Mouse (Mus musculus) neutrophil, adult 59 days (primary cell): ENCODE data around the gene Ap4m1. TPM values are rescaled to one million over a fixed set of nuclear protein-coding genes. Genes with fewer than 3 reads are reported as not detected.

Experiments
- total RNA-seq, 2 experiments: library from RNA; stranded (reverse); gene quantifications; 1 replicate in 1 of 2; 2 replicates in 1 of 2; pipeline ENCODE4 v1.2.4; 2023

Gene Ap4m1
- 10 to 100 TPM; 24.8 to 30.5 TPM for total RNA-seq

DNA sequence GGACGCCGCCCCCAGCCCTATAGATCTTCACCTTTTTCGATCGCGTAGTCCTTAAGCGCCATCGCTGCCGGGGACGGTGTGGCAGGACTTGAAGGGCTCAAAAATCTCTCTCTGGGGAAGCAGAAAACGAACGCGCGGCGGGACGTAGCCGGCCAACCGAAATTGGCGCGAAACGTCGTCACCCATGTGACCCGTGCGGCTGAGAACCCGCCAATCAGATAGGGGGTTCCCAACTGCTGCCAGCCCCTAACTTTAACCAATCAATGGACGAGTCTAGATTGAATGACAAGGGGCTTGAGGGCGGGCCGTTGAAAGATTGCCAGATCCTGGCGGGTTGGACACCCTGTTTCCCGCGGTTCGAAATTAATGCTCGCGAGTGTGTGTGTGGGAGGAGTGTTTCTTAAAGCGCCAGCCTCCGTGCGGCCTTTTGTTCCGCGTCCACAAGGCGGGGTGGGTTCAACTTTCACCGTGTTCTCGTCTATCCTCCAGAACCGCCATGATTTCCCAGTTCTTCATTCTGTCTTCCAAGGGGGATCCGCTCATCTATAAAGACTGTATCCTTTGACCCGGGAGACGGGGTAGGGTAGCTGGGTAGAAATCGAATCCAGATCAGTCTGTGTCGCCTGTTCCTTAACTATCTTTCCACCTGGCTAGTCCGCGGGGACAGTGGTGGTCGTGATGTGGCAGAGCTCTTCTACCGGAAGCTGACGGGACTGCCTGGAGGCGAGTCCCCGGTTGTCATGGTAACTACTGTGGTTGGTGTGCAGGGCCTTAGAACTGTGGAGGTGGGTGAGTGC is at the start of gene Ap4m1, which contains the start of gene Mcm7:
Gene Ap4m1 (plus strand): TSS at position 308 of the 797 bp plus-strand sequence.
Gene Mcm7 (minus strand): TSS at position 728 of the 797 bp plus-strand sequence.

DNA sequence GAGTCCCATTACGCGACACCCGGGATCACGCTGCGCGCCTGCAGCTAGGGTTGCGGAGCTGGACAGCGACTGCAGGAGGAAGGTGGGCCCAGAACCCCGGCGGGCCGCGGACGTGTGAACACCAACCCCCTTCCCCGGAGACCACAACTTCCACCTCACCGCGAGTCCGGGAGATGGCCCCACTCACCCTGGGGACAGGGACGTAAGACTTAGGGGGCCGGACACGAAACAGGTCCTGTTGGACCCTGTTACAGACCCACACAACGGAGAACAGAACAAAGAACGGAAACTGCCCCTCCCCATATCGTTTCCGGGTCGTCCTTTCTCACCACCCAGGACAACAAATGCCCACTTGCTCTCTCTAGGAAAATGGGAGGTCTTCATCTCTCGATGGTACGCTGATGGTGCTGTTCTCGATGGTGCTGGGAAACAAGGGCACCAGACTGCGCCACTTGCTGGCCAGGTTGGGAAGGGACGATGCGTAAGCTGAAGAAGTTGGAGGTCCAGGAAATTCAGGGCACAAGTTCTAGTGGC is 16.3 kb upstream of the Ap4m1 start, which contains the start of gene Zfp113:
Gene Zfp113 (minus strand): TSS at position 302 of the 534 bp plus-strand sequence.

DNA sequence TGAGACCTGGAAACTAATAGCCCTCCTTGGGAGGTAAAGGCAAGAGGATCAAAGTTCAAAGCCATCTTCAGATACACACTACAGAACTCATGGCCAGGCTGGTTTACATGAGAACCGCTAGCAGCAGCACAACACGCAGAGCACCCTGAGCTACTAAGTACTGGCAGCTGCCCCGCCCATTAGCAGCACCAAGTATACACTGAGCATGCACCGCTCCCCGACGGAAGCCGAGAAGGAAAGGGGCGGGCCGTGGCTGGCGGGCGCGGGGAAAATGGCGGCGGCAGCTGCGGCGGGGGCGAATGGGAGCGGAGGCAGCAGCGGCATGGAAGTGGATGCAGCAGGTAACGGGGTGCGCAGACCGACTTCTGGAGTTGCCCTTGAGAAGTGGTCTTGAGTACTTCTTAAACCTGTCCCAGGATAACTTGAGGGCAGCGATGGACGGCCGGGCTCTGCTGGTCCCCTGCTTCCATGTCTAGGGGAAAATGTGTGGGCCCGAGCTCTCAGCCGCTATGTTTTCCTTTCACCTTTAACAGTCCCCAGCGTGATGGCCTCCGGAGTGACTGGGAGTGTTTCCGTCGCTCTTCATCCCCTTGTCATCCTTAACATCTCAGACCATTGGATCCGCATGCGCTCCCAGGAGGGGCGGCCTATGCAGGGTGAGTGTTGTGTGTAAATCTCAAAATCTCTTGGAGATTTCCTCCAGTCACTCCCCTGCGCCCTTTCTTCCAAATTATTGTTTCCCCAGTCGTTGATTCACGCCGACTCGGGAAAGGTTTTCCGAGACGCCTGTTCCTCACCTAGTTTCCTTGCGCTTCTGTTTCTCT is 10.7 kb upstream of the Ap4m1 start, which contains the start of gene Cops6:
Gene Cops6 (plus strand): TSS at position 230 of the 824 bp plus-strand sequence.

DNA sequence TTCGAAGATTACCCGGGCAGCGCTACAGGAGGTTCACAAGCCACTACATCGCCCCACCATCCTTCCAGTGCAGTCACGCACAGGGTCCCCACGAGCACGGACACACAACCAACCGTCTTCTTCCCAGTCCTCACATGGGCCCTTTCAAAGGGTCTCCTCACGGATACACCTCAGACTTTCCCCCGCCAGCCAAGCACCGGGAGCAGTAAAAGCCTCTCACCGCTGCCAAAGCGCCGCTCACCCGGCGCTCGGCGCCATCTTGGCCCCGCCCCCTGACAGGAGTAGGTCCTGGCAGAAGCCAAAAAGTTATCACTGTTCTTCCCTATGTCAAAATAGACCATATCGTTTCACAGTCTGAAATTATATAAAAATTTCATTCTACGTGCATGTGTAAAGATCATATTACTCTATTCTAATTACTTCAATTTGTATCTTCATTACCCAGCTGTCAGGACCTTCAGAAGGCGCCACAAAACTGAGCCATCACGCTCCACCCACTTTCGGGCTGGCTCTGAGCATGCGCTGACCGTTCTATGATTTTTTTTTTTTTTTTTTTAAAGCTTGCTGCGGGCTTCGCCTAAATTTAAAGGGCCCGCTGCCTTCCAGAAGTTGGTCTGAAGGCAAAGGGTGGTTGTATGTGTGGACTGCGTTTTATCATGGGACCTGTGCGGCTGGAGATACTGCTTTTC is 15.3 kb downstream of the Ap4m1 start, which contains the start of the genes Taf6 and Cnpy4:
Gene Taf6 (minus strand): TSS at position 502 of the 689 bp plus-strand sequence.
Gene Cnpy4 (plus strand): TSS at position 536 of the 689 bp plus-strand sequence.

DNA sequence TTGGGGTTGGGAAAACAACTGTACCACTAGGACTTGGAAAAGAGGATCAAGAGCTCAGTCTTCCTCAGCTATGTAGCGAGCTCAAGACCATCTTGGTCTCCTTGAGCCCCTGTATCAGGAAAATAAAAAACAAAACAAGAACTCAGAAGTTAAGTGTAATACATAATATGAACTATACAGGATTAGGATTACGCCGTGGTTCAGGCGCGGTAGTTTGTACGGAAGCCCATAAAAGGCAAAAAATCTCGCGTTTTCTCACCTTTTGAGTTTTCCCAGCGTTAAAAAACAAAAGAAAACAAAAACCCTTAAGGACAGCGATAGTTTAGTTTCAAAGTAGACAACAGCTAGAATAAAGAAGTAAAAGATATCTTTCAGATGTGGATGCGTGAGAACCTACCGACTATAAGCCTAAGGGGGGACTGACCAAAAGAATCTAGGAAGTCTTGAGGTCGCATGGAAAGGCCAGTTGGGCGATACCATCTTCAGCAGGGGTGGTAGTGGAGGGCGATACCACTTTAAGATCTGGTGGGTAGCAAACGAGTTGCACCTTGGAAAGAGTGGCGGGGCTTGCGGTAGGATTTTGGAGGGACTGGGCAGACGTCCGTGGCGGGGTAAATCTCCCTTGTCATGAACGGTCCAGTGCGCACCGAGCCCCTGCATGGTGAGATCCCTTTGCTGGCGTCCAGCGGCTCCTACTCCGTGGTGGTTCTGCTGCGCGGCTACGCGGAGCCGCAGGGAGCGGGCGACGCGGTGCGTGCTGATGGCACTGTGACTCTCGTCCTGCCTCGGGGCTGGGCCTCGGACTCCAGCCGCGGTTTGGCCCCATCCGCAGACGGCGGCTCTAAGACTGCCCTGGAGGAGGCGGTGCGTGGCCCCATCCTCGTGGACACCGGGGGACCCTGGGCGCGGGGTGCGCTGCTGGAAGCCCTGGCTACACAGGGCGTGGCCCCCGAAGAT is 22.2 kb downstream of the Ap4m1 start, which contains the start of gene Mblac1:
Gene Mblac1 (plus strand): TSS at position 544 of the 957 bp plus-strand sequence.

DNA sequence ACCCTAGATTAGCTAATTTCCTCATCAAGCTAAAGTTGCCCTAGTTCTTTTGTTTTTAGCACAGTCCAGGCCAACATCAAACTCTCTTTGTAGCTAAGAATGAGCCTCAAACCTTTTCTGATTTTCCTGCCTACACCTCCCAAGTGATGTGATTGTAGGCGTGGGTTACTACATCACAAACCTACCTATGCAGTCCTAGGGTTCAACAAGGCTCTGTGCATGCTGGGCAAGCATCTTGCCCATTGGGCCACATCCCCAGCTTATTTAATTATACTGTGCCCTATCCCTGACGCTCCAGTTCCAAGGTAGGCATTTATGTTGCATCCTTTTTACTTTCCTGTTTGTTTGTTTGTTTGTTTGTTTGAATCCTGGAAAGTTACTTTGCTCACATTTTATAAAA is 53.9 kb downstream of the Ap4m1 start, which contains the start of gene Nxpe5:
Gene Nxpe5 (plus strand): TSS at position 199 of the 400 bp plus-strand sequence.

Other genes starting within 250 kb of the Ap4m1 start
- gene Gjc3, start 208.9 kb upstream of the Ap4m1 start, total RNA-seq = not detected
- under 1 TPM; 0.64 to 0.91 TPM for gene Azgp1, start 190.5 kb upstream of the Ap4m1 start, total RNA-seq
- not detected for gene Smok3a, start 150.7 kb upstream of the Ap4m1 start, total RNA-seq
- gene Smok3b, start 150.6 kb upstream of the Ap4m1 start, total RNA-seq = not detected
- gene Smok3c, start 118.8 kb upstream of the Ap4m1 start, total RNA-seq = not detected
- 1 to 10 TPM; 6.8 to 8.4 TPM for gene Zkscan1, start 86.9 kb upstream of the Ap4m1 start, total RNA-seq
- gene Zscan21, start 55.1 kb upstream of the Ap4m1 start, total RNA-seq = 1 to 10 TPM; 5.3 to 6.4 TPM
- 1 to 10 TPM; 4.4 to 4.8 TPM for gene Zfp113, start 16.3 kb upstream of the Ap4m1 start, total RNA-seq
- gene Cops6, start 10.9 kb upstream of the Ap4m1 start, total RNA-seq = 10 to 100 TPM; 40.2 to 44.5 TPM
- 100 to 1,000 TPM; 136 to 138 TPM for gene Mcm7, start 420 bp downstream of the Ap4m1 start, total RNA-seq
- 10 to 100 TPM; 23.3 to 24.1 TPM for gene Taf6, start 15.4 kb downstream of the Ap4m1 start, total RNA-seq
- 10 to 100 TPM in 1 of 2 experiments, 1 to 10 TPM in 1; 9.4 to 14.5 TPM for gene Cnpy4, start 15.5 kb downstream of the Ap4m1 start, total RNA-seq
- gene Mblac1, start 22.3 kb downstream of the Ap4m1 start, total RNA-seq = 1 to 10 TPM; 4.1 to 4.8 TPM
- under 1 TPM; 0.64 to 0.75 TPM for gene Nxpe5, start 53.9 kb downstream of the Ap4m1 start, total RNA-seq
- 100 to 1,000 TPM; 171 to 172 TPM for gene Lamtor4, start 83.5 kb downstream of the Ap4m1 start, total RNA-seq
- gene BC037034, start 92.0 kb downstream of the Ap4m1 start, total RNA-seq = 100 to 1,000 TPM; 118 to 120 TPM
- gene Gal3st4, start 100.8 kb downstream of the Ap4m1 start, total RNA-seq = not detected
- not detected for gene Gm43720, start 108.0 kb downstream of the Ap4m1 start, total RNA-seq
- gene Gpc2, start 108.0 kb downstream of the Ap4m1 start, total RNA-seq = 1 to 10 TPM; 2.7 to 3.6 TPM
- gene Stag3, start 108.2 kb downstream of the Ap4m1 start, total RNA-seq = 1 to 10 TPM; 1.4 to 2.7 TPM
- 1 to 10 TPM; 1.3 to 1.7 TPM for gene Pvrig, start 170.0 kb downstream of the Ap4m1 start, total RNA-seq